Mouse (Mus musculus): ENCODE results near the gene 4931422A03Rik. TPM values are rescaled to one million over a fixed set of nuclear protein-coding genes. Genes with fewer than 3 reads are reported as not detected.

Gene 4931422A03Rik
- polyA plus RNA-seq, 1 experiment, result not detected

- no peak for DNase-seq (ENCODE audit: low read depth in 1 of 2, low spot score in 2 of 2)
- 94% methylated on average over 10 of the region's 10 CpGs for WGBS
- Histone ChIP-seq H3K4me1 (ENCODE audit: control insufficient read depth, insufficient read depth, insufficient read length) (no peaks in the 10 kb centered on the region), H3K36me3 (ENCODE audit: control insufficient read depth, insufficient read depth, low read length) (peaks cover 18% of the 10 kb centered on the region), H3K27me3 (ENCODE audit: control insufficient read depth, insufficient read depth, low read length) (no peaks in the 10 kb centered on the region), H3K27ac (ENCODE audit: insufficient read depth, low read length) (no peak overlapping the region), H3K4me3 (ENCODE audit: extremely low read depth, insufficient read depth, insufficient read length) (no peak overlapping the region)
- TF ChIP-seq POLR2A (IDR thresholded peaks at IDR 0.05; ENCODE audit: low read depth, low read length) (no peak), CTCF (IDR thresholded peaks at IDR 0.05; ENCODE audit: extremely low read depth, insufficient read depth, insufficient read length, insufficient replicate concordance) (no peak)
Measured at GRCm38 (mm10) chr2:104059786-104060185, 31.6 kb upstream of the 4931422A03Rik start.

GRCm38 (mm10) chr2:104058954-104059353 lies 30.8 kb upstream of the 4931422A03Rik start:
- no peak overlapping the region for H3K27ac ChIP-seq (ENCODE audit: insufficient read depth, low read length)
- H3K27me3 ChIP-seq (ENCODE audit: control insufficient read depth, insufficient read depth, low read length), result no peaks in the 10 kb centered on the region
- H3K36me3 ChIP-seq (ENCODE audit: control insufficient read depth, insufficient read depth, low read length), result peaks cover 22% of the 10 kb centered on the region
- H3K4me3 ChIP-seq (ENCODE audit: extremely low read depth, insufficient read depth, insufficient read length), result no peak overlapping the region
- no peaks in the 10 kb centered on the region for H3K4me1 ChIP-seq (ENCODE audit: control insufficient read depth, insufficient read depth, insufficient read length)
- WGBS, result 93% methylated on average over 4 of the region's 4 CpGs
- no peak for TF ChIP-seq POLR2A (IDR thresholded peaks at IDR 0.05; ENCODE audit: low read depth, low read length)
- TF ChIP-seq CTCF (IDR thresholded peaks at IDR 0.05; ENCODE audit: extremely low read depth, insufficient read depth, insufficient read length, insufficient replicate concordance), result no peak
- DNase-seq (ENCODE audit: low read depth in 1 of 2, low spot score in 2 of 2), result no peak

- H3K27me3 ChIP-seq (ENCODE audit: control insufficient read depth, insufficient read depth, low read length), result no peaks in the 10 kb centered on the region
- no peak overlapping the region for H3K4me3 ChIP-seq (ENCODE audit: extremely low read depth, insufficient read depth, insufficient read length)
- 93% methylated on average over 1 of the region's 1 CpGs for WGBS
- DNase-seq (ENCODE audit: low read depth in 1 of 2, low spot score in 2 of 2), result no peak
- H3K27ac ChIP-seq (ENCODE audit: insufficient read depth, low read length), result no peak overlapping the region
- peaks cover 22% of the 10 kb centered on the region for H3K36me3 ChIP-seq (ENCODE audit: control insufficient read depth, insufficient read depth, low read length)
- no peaks in the 10 kb centered on the region for H3K4me1 ChIP-seq (ENCODE audit: control insufficient read depth, insufficient read depth, insufficient read length)
- TF ChIP-seq CTCF (IDR thresholded peaks at IDR 0.05; ENCODE audit: extremely low read depth, insufficient read depth, insufficient read length, insufficient replicate concordance) (no peak), POLR2A (IDR thresholded peaks at IDR 0.05; ENCODE audit: low read depth, low read length) (no peak)
Measured at GRCm38 (mm10) chr2:104058381-104058780, 30.2 kb upstream of the 4931422A03Rik start.

- Histone ChIP-seq H3K4me3 (ENCODE audit: extremely low read depth, insufficient read depth, insufficient read length) (no peak overlapping the region), H3K4me1 (ENCODE audit: control insufficient read depth, insufficient read depth, insufficient read length) (no peaks in the 10 kb centered on the region), H3K27me3 (ENCODE audit: control insufficient read depth, insufficient read depth, low read length) (no peaks in the 10 kb centered on the region), H3K36me3 (ENCODE audit: control insufficient read depth, insufficient read depth, low read length) (peaks cover 33% of the 10 kb centered on the region), H3K27ac (ENCODE audit: insufficient read depth, low read length) (no peak overlapping the region)
- WGBS, result 70% methylated on average over 1 of the region's 1 CpGs
- no peak for TF ChIP-seq POLR2A (IDR thresholded peaks at IDR 0.05; ENCODE audit: low read depth, low read length)
- no peak for TF ChIP-seq CTCF (IDR thresholded peaks at IDR 0.05; ENCODE audit: extremely low read depth, insufficient read depth, insufficient read length, insufficient replicate concordance)
- no peak for DNase-seq (ENCODE audit: low read depth in 1 of 2, low spot score in 2 of 2)
Measured at GRCm38 (mm10) chr2:104044479-104045080, 16.4 kb upstream of the 4931422A03Rik start.

GRCm38 (mm10) chr2:104043624-104044478 lies 15.7 kb upstream of the 4931422A03Rik start:
- Histone ChIP-seq H3K4me1 (ENCODE audit: control insufficient read depth, insufficient read depth, insufficient read length) (no peaks in the 10 kb centered on the region), H3K36me3 (ENCODE audit: control insufficient read depth, insufficient read depth, low read length) (peaks cover 36% of the 10 kb centered on the region), H3K27ac (ENCODE audit: insufficient read depth, low read length) (no peak overlapping the region), H3K27me3 (ENCODE audit: control insufficient read depth, insufficient read depth, low read length) (no peaks in the 10 kb centered on the region), H3K4me3 (ENCODE audit: extremely low read depth, insufficient read depth, insufficient read length) (no peak overlapping the region)
- no peak for DNase-seq (ENCODE audit: low read depth in 1 of 2, low spot score in 2 of 2)
- 91% methylated on average over 5 of the region's 5 CpGs for WGBS
- TF ChIP-seq CTCF (IDR thresholded peaks at IDR 0.05; ENCODE audit: extremely low read depth, insufficient read depth, insufficient read length, insufficient replicate concordance), result no peak
- no peak for TF ChIP-seq POLR2A (IDR thresholded peaks at IDR 0.05; ENCODE audit: low read depth, low read length)

- no peaks in the 10 kb centered on the region for H3K27me3 ChIP-seq (ENCODE audit: control insufficient read depth, insufficient read depth, low read length)
- no peak for DNase-seq (ENCODE audit: low read depth in 1 of 2, low spot score in 2 of 2)
- no peaks in the 10 kb centered on the region for H3K4me1 ChIP-seq (ENCODE audit: control insufficient read depth, insufficient read depth, insufficient read length)
- TF ChIP-seq POLR2A (IDR thresholded peaks at IDR 0.05; ENCODE audit: low read depth, low read length) (no peak), CTCF (IDR thresholded peaks at IDR 0.05; ENCODE audit: extremely low read depth, insufficient read depth, insufficient read length, insufficient replicate concordance) (no peak)
- H3K36me3 ChIP-seq (ENCODE audit: control insufficient read depth, insufficient read depth, low read length), result peaks cover 32% of the 10 kb centered on the region
- H3K27ac ChIP-seq (ENCODE audit: insufficient read depth, low read length), result no peak overlapping the region
- WGBS, result 96% methylated on average over 15 of the region's 15 CpGs
- no peak overlapping the region for H3K4me3 ChIP-seq (ENCODE audit: extremely low read depth, insufficient read depth, insufficient read length)
Measured at GRCm38 (mm10) chr2:104042766-104043165, 14.6 kb upstream of the 4931422A03Rik start.

GRCm38 (mm10) chr2:104041632-104042031 lies 13.5 kb upstream of the 4931422A03Rik start:
- TF ChIP-seq POLR2A (IDR thresholded peaks at IDR 0.05; ENCODE audit: low read depth, low read length) (no peak), CTCF (IDR thresholded peaks at IDR 0.05; ENCODE audit: extremely low read depth, insufficient read depth, insufficient read length, insufficient replicate concordance) (no peak)
- Histone ChIP-seq H3K36me3 (ENCODE audit: control insufficient read depth, insufficient read depth, low read length) (peaks cover 39% of the 10 kb centered on the region), H3K27ac (ENCODE audit: insufficient read depth, low read length) (no peak overlapping the region), H3K4me3 (ENCODE audit: extremely low read depth, insufficient read depth, insufficient read length) (no peak overlapping the region), H3K4me1 (ENCODE audit: control insufficient read depth, insufficient read depth, insufficient read length) (no peaks in the 10 kb centered on the region), H3K27me3 (ENCODE audit: control insufficient read depth, insufficient read depth, low read length) (no peaks in the 10 kb centered on the region)
- no peak for DNase-seq (ENCODE audit: low read depth in 1 of 2, low spot score in 2 of 2)
- WGBS, result 77% methylated on average over 5 of the region's 5 CpGs

Measured in spleen, adult 2 months (tissue).